Mouse (Mus musculus): ENCODE data around the gene Trhde. TPM values are rescaled to one million over a fixed set of nuclear protein-coding genes. Genes with fewer than 3 reads are reported as not detected.

Trhde gene
- total and polyA plus RNA-seq, 3 experiments, result not detected

DNA sequence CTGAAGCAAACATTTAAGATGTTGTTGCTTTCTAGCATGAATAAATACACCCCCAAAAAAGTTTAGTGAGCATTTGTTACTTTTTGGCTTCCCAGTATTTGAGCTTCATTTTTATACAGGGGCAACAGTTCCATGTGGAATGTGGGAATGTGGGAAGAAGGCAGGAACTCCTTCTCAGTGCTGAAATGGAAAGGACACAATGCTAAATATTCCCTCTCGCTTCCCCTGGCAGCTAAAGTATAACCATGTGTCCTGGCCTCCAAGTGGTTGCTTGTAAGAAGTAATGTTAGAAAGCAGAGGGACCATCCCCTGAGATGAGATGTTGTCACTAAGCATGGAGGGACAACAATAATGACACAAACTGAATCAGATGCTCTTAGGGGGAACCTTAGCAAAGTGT, 292.9 kb downstream of the Trhde start:
- Histone ChIP-seq H3K9me3 (replicated peaks; ENCODE audit: insufficient read depth, low read length) (no peaks in the 10 kb centered on the region), H3K9ac (ENCODE audit: control insufficient read depth, low read depth, low read length, poor library complexity, severe bottlenecking) (no peak overlapping the region), H3K27me3 (ENCODE audit: control insufficient read depth in 1 of 2, insufficient read depth in 2 of 2, low read length in 2 of 2) (no peaks in the 10 kb centered on the region), H3K79me2 (ENCODE audit: control insufficient read depth, insufficient read depth, low read length, poor library complexity) (no peaks in the 10 kb centered on the region), H3K36me3 (ENCODE audit: control insufficient read depth in 1 of 2, insufficient read depth in 2 of 2, low read length in 2 of 2) (no peaks in the 10 kb centered on the region), H3K4me1 (ENCODE audit: control insufficient read depth in 1 of 2, insufficient read depth in 2 of 2, low read length in 2 of 2) (no peaks in the 10 kb centered on the region), H3K27ac (ENCODE audit: control insufficient read depth, low read depth, low read length) (no peak overlapping the region), H3K4me3 (ENCODE audit: control insufficient read depth in 1 of 2, insufficient read depth in 1 of 2, low read depth in 2 of 2, low read length in 2 of 2) (no peak overlapping the region)
- no peak for TF ChIP-seq CHD1 (IDR thresholded peaks at IDR 0.05; ENCODE audit: low read depth, low read length)
- TF ChIP-seq SMC3 (IDR thresholded peaks at IDR 0.05; ENCODE audit: low read depth, low read length), result no peak
- TF ChIP-seq UBTF (IDR thresholded peaks at IDR 0.05; ENCODE audit: borderline replicate concordance, insufficient read depth, low read depth, low read length), result no peak
- TF ChIP-seq GABPA (IDR thresholded peaks at IDR 0.05; ENCODE audit: low read depth, low read length), result no peak
- no peak for TF ChIP-seq JUND (IDR thresholded peaks at IDR 0.05; ENCODE audit: low read depth, low read length)
- TF ChIP-seq ZC3H11A (IDR thresholded peaks at IDR 0.05; ENCODE audit: low read depth, low read length), result no peak
- TF ChIP-seq POLR2AphosphoS5 (IDR thresholded peaks at IDR 0.05; ENCODE audit: borderline replicate concordance, low read depth, low read length), result no peak
- no peak for TF ChIP-seq MYB (IDR thresholded peaks at IDR 0.05; ENCODE audit: low read depth, low read length)
- TF ChIP-seq ZMIZ1 (IDR thresholded peaks at IDR 0.05; ENCODE audit: low read depth, low read length), result no peak
- no peak for TF ChIP-seq ZNF384 (IDR thresholded peaks at IDR 0.05; ENCODE audit: low read depth, low read length)
- TF ChIP-seq MXI1 (IDR thresholded peaks at IDR 0.05; ENCODE audit: low read depth, low read length), result no peak
- TF ChIP-seq SIN3A (IDR thresholded peaks at IDR 0.05; ENCODE audit: low read length), result no peak
- TF ChIP-seq E2F4 (IDR thresholded peaks at IDR 0.05; ENCODE audit: borderline replicate concordance, low read depth, low read length), result no peak
- no peak for TF ChIP-seq RCOR1 (IDR thresholded peaks at IDR 0.05; ENCODE audit: low read depth, low read length)
- TF ChIP-seq MEF2A (IDR thresholded peaks at IDR 0.05; ENCODE audit: extremely low read depth, insufficient replicate concordance, low read depth, low read length, poor library complexity, severe bottlenecking), result no peak
- TF ChIP-seq TBP (IDR thresholded peaks at IDR 0.05; ENCODE audit: low read depth, low read length), result no peak
- TF ChIP-seq CHD2 (IDR thresholded peaks at IDR 0.05; ENCODE audit: low read length), result no peak
- no peak for TF ChIP-seq ETS1 (IDR thresholded peaks at IDR 0.05; ENCODE audit: low read depth, low read length)
- no peak for TF ChIP-seq RAD21 (IDR thresholded peaks at IDR 0.05; ENCODE audit: low read depth, low read length)
- no peak for DNase-seq (ENCODE audit: low read depth, low spot score)

DNA sequence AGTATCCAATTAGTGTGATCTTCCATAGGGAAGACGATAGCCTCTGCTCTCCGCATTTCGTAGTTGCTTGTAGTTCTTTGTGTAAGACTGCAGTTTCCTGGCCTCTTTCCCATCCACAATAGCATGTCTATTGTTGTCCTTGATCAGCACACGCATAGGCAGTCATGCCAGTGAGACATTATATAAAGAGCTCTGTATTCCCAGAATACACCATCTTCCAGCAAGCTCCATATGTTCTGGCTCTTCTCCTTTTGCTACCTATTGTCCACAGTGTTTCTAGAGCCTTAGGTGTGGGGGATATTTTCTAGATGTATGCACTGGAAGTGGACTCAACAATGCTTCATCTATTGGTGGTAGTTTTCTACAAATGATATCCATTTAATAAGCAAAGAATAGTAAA, 313.3 kb downstream of the Trhde start:
- DNase-seq (ENCODE audit: low read depth, low spot score), result no peak
- H3K9me3 ChIP-seq (replicated peaks; ENCODE audit: insufficient read depth, low read length), result no peaks in the 10 kb centered on the region
- no peak overlapping the region for H3K27ac ChIP-seq (ENCODE audit: control insufficient read depth, low read depth, low read length)
- H3K4me3 ChIP-seq (ENCODE audit: control insufficient read depth in 1 of 2, insufficient read depth in 1 of 2, low read depth in 2 of 2, low read length in 2 of 2), result no peak overlapping the region
- H3K79me2 ChIP-seq (ENCODE audit: control insufficient read depth, insufficient read depth, low read length, poor library complexity), result no peaks in the 10 kb centered on the region
- TF ChIP-seq NELFE (IDR thresholded peaks at IDR 0.05; ENCODE audit: low read depth, low read length), result no peak
- no peak for TF ChIP-seq TAL1 (IDR thresholded peaks at IDR 0.05; ENCODE audit: low read length)
- no peak for TF ChIP-seq HCFC1 (IDR thresholded peaks at IDR 0.05; ENCODE audit: low read depth, low read length)
- TF ChIP-seq MYB (IDR thresholded peaks at IDR 0.05; ENCODE audit: low read depth, low read length), result no peak
- no peak for TF ChIP-seq CHD1 (IDR thresholded peaks at IDR 0.05; ENCODE audit: low read depth, low read length)
- TF ChIP-seq EP300 (IDR thresholded peaks at IDR 0.05; ENCODE audit: low read depth in 1 of 2, low read length in 2 of 2), result no peak
- no peak for TF ChIP-seq MXI1 (IDR thresholded peaks at IDR 0.05; ENCODE audit: low read depth, low read length)
- TF ChIP-seq ZNF384 (IDR thresholded peaks at IDR 0.05; ENCODE audit: low read depth, low read length), result no peak
- no peak for TF ChIP-seq ZC3H11A (IDR thresholded peaks at IDR 0.05; ENCODE audit: low read depth, low read length)
- no peak for TF ChIP-seq USF2 (IDR thresholded peaks at IDR 0.05; ENCODE audit: borderline replicate concordance in 1 of 2, insufficient read depth in 1 of 2, low read depth in 1 of 2, low read length in 2 of 2)
- no peak for TF ChIP-seq MYC (IDR thresholded peaks at IDR 0.05; ENCODE audit: low read depth, low read length)
- TF ChIP-seq CHD2 (IDR thresholded peaks at IDR 0.05; ENCODE audit: low read length), result no peak
- no peak for TF ChIP-seq MAX (IDR thresholded peaks at IDR 0.05; ENCODE audit: low read length)
- no peak for TF ChIP-seq SIN3A (IDR thresholded peaks at IDR 0.05; ENCODE audit: low read length)
- no peak for TF ChIP-seq E2F4 (IDR thresholded peaks at IDR 0.05; ENCODE audit: borderline replicate concordance, low read depth, low read length)
- TF ChIP-seq ETS1 (IDR thresholded peaks at IDR 0.05; ENCODE audit: low read depth, low read length), result no peak
- no peaks in the 10 kb centered on the region for H3K36me3 ChIP-seq (ENCODE audit: control insufficient read depth in 1 of 2, insufficient read depth in 2 of 2, low read length in 2 of 2)
- H3K27me3 ChIP-seq (ENCODE audit: control insufficient read depth in 1 of 2, insufficient read depth in 2 of 2, low read length in 2 of 2), result no peaks in the 10 kb centered on the region
- H3K9ac ChIP-seq (ENCODE audit: control insufficient read depth, low read depth, low read length, poor library complexity, severe bottlenecking), result no peak overlapping the region
- no peaks in the 10 kb centered on the region for H3K4me1 ChIP-seq (ENCODE audit: control insufficient read depth in 1 of 2, insufficient read depth in 2 of 2, low read length in 2 of 2)
